Mouse (Mus musculus) heart, postnatal 14 days (tissue): Measurements from ENCODE around the gene Mapk1ip1. TPM values are rescaled to one million over a fixed set of nuclear protein-coding genes. Genes with fewer than 3 reads are reported as not detected.

Source experiments
- DNase-seq, 2 experiments: peaks; one replicate each; pipeline ENCODE4 v3.0.0; 2021 to 2022
- intact Hi-C: fragments of 180-260 bp; cut with DNase I; formaldehyde crosslinking; loops from one replicate; pipeline ENCODE4 v1.15.1; 2025
- total RNA-seq, 2 experiments: library from RNA; stranded (reverse); gene quantifications; 2 replicates each; pipeline ENCODE4 v1.2.3; 2021

Mapk1ip1 gene
- total RNA-seq, 2 experiments from 2014 or later: 21.4 to 23.9 TPM

GRCm38 (mm10) chr7:138841436-138842151, 4.5 kb downstream of the Mapk1ip1 start:
- intact Hi-C loops: loop anchor here (1.0 kb wide), 1 partner anchor 80 kb away; no protein-coding TSS in a partner anchor
- no peak for DNase-seq

GRCm38 (mm10) chr7:138840594-138841021, 5.5 kb downstream of the Mapk1ip1 start:
- peak; percentile 78 to 86 for DNase-seq
- intact Hi-C loops: loop anchor here (1.0 kb wide), 1 partner anchor 84 kb away; no protein-coding TSS in a partner anchor

GRCm38 (mm10) chr7:138835028-138835427, 11.0 kb downstream of the Mapk1ip1 start:
- DNase-seq: no peak
- intact Hi-C loops: no loop called here

- intact Hi-C loops: loop anchor here (2.0 to 5.0 kb wide), 3 partner anchors 93 to 1351 kb away; no protein-coding TSS in a partner anchor
- peak; percentile 75 to 83 for DNase-seq
Measured at GRCm38 (mm10) chr7:138827812-138828211, 18.3 kb downstream of the Mapk1ip1 start.

- intact Hi-C loops: loop anchor here (5.0 kb wide), 2 partner anchors 1223 to 1348 kb away; no protein-coding TSS in a partner anchor
Measured at GRCm38 (mm10) chr7:138824995-138825756, 20.9 kb downstream of the Mapk1ip1 start.

GRCm38 (mm10) chr7:138824423-138824822, 21.6 kb downstream of the Mapk1ip1 start:
- DNase-seq: no peak
- intact Hi-C loops: no loop called here

More at GRCm38 (mm10) chr7:138824995-138825756, 20.9 kb downstream of the Mapk1ip1 start:
- no peak for DNase-seq

GRCm38 (mm10) chr7:138818314-138818713, 27.8 kb downstream of the Mapk1ip1 start:
- intact Hi-C loops: no loop called here
- peak in 1 of 2 experiments; percentile 13 for DNase-seq

GRCm38 (mm10) chr7:138813213-138813875, 32.7 kb downstream of the Mapk1ip1 start:
- intact Hi-C loops: no loop called here
- DNase-seq: peak; percentile 12 to 21

GRCm38 (mm10) chr7:138807146-138807545, 38.9 kb downstream of the Mapk1ip1 start:
- DNase-seq: no peak
- intact Hi-C loops: no loop called here

- intact Hi-C loops: no loop called here
Measured at GRCm38 (mm10) chr7:138803386-138803785, 42.7 kb downstream of the Mapk1ip1 start.

GRCm38 (mm10) chr7:138788109-138788508, 58.0 kb downstream of the Mapk1ip1 start:
- peak in 1 of 2 experiments; percentile 6 for DNase-seq
- intact Hi-C loops: no loop called here

More at GRCm38 (mm10) chr7:138803386-138803785, 42.7 kb downstream of the Mapk1ip1 start:
- no peak for DNase-seq

Other genes starting within 250 kb of the Mapk1ip1 start
- gene Ppp2r2d, start 194 bp downstream of the Mapk1ip1 start, total RNA-seq: 10 to 100 TPM; 44.8 to 46.9 TPM
- 100 to 1,000 TPM; 157 to 188 TPM for gene Bnip3, start 63.2 kb upstream of the Mapk1ip1 start, total RNA-seq
- under 1 TPM in 1 of 2 experiments, not detected in 1; 0.31 TPM for gene Jakmip3, start 94.5 kb upstream of the Mapk1ip1 start, total RNA-seq
- 1 to 10 TPM; 1.8 to 3.7 TPM for gene Dpysl4, start 239.7 kb upstream of the Mapk1ip1 start, total RNA-seq